In the genomic region with DNA sequence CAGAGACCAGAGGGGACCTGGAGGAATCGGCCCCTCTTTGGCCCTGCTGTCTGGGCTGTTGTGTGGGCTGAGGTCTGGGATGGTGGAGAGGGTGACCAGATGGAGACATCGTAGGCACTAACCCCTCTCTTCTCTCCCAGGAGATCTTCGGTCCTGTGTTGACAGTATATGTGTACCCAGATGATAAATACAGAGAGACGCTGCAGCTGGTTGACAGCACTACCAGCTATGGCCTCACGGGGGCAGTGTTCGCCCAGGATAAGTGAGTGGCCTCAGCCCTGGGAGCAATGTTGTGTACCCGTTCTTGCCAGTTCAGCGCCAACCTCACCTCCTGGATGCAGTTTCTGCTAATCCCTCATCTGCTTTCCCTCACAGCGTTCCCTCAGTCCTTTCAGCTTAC, we compare ENCODE assay signal across 8 mouse cellular contexts. TPM values are rescaled to one million over a fixed set of nuclear protein-coding genes. Genes with fewer than 3 reads are reported as not detected.
DNase-seq lines count a peak whose midpoint lies in the region; ATAC-seq lines count a peak whose summit lies in the region.

No protein-coding gene starts in this region.

- no peak overlapping the region for H3K27ac ChIP-seq in heart, embryonic 12.5 days (ENCODE audit: poor library complexity, severe bottlenecking)
- no peak overlapping the region for H3K27ac ChIP-seq in limb, embryonic 10.5 days
- no peak overlapping the region for H3K27ac ChIP-seq in stomach, embryonic 14.5 days (ENCODE audit: low read length)

- H3K4me3 ChIP-seq in heart, embryonic 12.5 days: no peak overlapping the region
- no peak overlapping the region for H3K4me3 ChIP-seq in limb, embryonic 10.5 days
- H3K4me3 ChIP-seq in stomach, embryonic 14.5 days (ENCODE audit: low read depth, low read length): no peak overlapping the region

- H3K9me3 ChIP-seq in heart, embryonic 12.5 days (replicated peaks): peaks cover 4% of the 10 kb centered on the region
- H3K9me3 ChIP-seq in limb, embryonic 10.5 days (replicated peaks): no peaks in the 10 kb centered on the region
- H3K9me3 ChIP-seq in stomach, embryonic 14.5 days (ENCODE audit: control insufficient read depth, low read depth, low read length): no peaks in the 10 kb centered on the region

- WGBS in heart, embryonic 12.5 days: 12% methylated on average over 9 of the region's 9 CpGs
- WGBS in limb, embryonic 10.5 days: 17% methylated on average over 9 of the region's 9 CpGs
- 13% methylated on average over 9 of the region's 9 CpGs for WGBS in stomach, embryonic 14.5 days

- peaks cover 17% of the 10 kb centered on the region for H3K4me1 ChIP-seq in heart, embryonic 12.5 days (replicated peaks)
- peaks cover 38% of the 10 kb centered on the region for H3K4me1 ChIP-seq in limb, embryonic 10.5 days
- H3K4me1 ChIP-seq in stomach, embryonic 14.5 days (ENCODE audit: control insufficient read depth, insufficient read depth, low read length): 0 out of 2 replicates have a peak, but pooled peaks cover 3% of the 10 kb centered on the region

- no peak for ATAC-seq in heart, embryonic 12.5 days (ENCODE audit: insufficient number of reproducible peaks, low FRiP score)
- ATAC-seq in frontal cortex, adult (ENCODE audit: low TSS enrichment): 0 out of 2 replicates have a peak, but pooled peaks have one; percentile 62
- 0 out of 2 replicates have a peak, but pooled peaks have one; percentile 24 for ATAC-seq in stomach, embryonic 14.5 days (ENCODE audit: insufficient number of reproducible peaks, insufficient read depth, low FRiP score, low read depth)

- peaks cover 36% of the 10 kb centered on the region for H3K27me3 ChIP-seq in heart, embryonic 12.5 days (replicated peaks)
- H3K27me3 ChIP-seq in limb, embryonic 10.5 days (ENCODE audit: low read depth, poor library complexity, severe bottlenecking): peaks cover 49% of the 10 kb centered on the region
- no peaks in the 10 kb centered on the region for H3K27me3 ChIP-seq in stomach, embryonic 14.5 days (ENCODE audit: control insufficient read depth, insufficient read depth, low read length)

- peaks cover 15% of the 10 kb centered on the region; the same call in 1 of the 2 replicates for H3K36me3 ChIP-seq in heart, embryonic 12.5 days
- peaks cover 19% of the 10 kb centered on the region for H3K36me3 ChIP-seq in limb, embryonic 10.5 days
- peaks cover 3% of the 10 kb centered on the region; the same call in 1 of the 2 replicates for H3K36me3 ChIP-seq in stomach, embryonic 14.5 days (ENCODE audit: control insufficient read depth, insufficient read depth, low read length)

- no peak overlapping the region for H3K9ac ChIP-seq in heart, embryonic 12.5 days
- no peak overlapping the region for H3K9ac ChIP-seq in stomach, embryonic 14.5 days (replicated peaks; ENCODE audit: low read depth, low read length)

- peak; percentile 46 to 85 for DNase-seq in heart, adult 18-20 months
- peak; percentile 80 for DNase-seq in cerebellum, adult 8-10 months
- peak; percentile 79 for DNase-seq in induced T-regulatory cell, adult 2 months (ENCODE audit: low read depth)
- peak; percentile 91 for DNase-seq in limb, embryonic 10.5 days (ENCODE audit: low spot score)
- DNase-seq in naive thymus-derived CD4-positive, alpha-beta T cell, adult 2 months (ENCODE audit: low read depth): peak; percentile 81

- no peak overlapping the region for H3K4me2 ChIP-seq in heart, embryonic 12.5 days
- no peak overlapping the region for H3K4me2 ChIP-seq in stomach, embryonic 14.5 days (replicated peaks; ENCODE audit: low read depth, low read length)

RNA-seq across cellular contexts. Expression of gene Tas1r2, which starts 9.4 kb away (rescaled TPM):
- total RNA-seq in heart, adult 18-20 months (2021): not detected
- 0.05 TPM in 1 of 2 replicates, not detected in the other for polyA plus RNA-seq in heart, embryonic 12.5 days (2016; fragmentation: Nextera tagmentation; extraction: Ambion mirVana)
- polyA plus RNA-seq in limb, embryonic 10.5 days (2016; fragmentation: Nextera tagmentation; extraction: Ambion mirVana): not detected in 2 replicates
- not detected in 2 replicates for polyA plus RNA-seq in stomach, embryonic 14.5 days (2014; fragmentation: Nextera tagmentation; extraction: Ambion mirVana)

RNA-seq across cellular contexts. Expression of gene Aldh4a1, which starts 21.3 kb away (rescaled TPM):
- total RNA-seq in heart, adult 18-20 months (2021): 10 to 100 TPM; 84.7 to 90.8 TPM
- polyA plus RNA-seq in heart, embryonic 12.5 days (2016; fragmentation: Nextera tagmentation; extraction: Ambion mirVana): 22.7 and 23.2 TPM in 2 replicates
- 25.5 and 26.0 TPM in 2 replicates for polyA plus RNA-seq in limb, embryonic 10.5 days (2016; fragmentation: Nextera tagmentation; extraction: Ambion mirVana)
- polyA plus RNA-seq in stomach, embryonic 14.5 days (2014; fragmentation: Nextera tagmentation; extraction: Ambion mirVana): 14.6 and 16.2 TPM in 2 replicates

RNA-seq across cellular contexts. Expression of gene Gm21969, which starts 41.0 kb away (rescaled TPM):
- not detected for total RNA-seq in heart, adult 18-20 months (2021)
- not detected in 2 replicates for polyA plus RNA-seq in heart, embryonic 12.5 days (2016; fragmentation: Nextera tagmentation; extraction: Ambion mirVana)
- not detected in 2 replicates for polyA plus RNA-seq in limb, embryonic 10.5 days (2016; fragmentation: Nextera tagmentation; extraction: Ambion mirVana)
- polyA plus RNA-seq in stomach, embryonic 14.5 days (2014; fragmentation: Nextera tagmentation; extraction: Ambion mirVana): not detected in 2 replicates
